28 mouse cellular contexts compared by ENCODE assay signal in genomic region chr5:117541654-117542053, GRCm38 (mm10).
DNase-seq lines count a peak whose midpoint lies in the region; ATAC-seq and TF ChIP-seq lines count a peak whose summit lies in the region.
"Had no signal": no experiment of that assay in that cellular context is flagged by ENCODE, and none has a peak within 500 bp of the region (broad histone marks: within the 10 kb centered on the region; RNA-seq: fewer than 3 reads in every experiment).

No protein-coding gene starts in this region.

- peaks cover 21% of the 10 kb centered on the region for H3K4me1 ChIP-seq in hindbrain, embryonic 13.5 days (replicated peaks)
- 0 out of 2 replicates have a peak, but pooled peaks cover 9% of the 10 kb centered on the region for H3K4me1 ChIP-seq in hindbrain, embryonic 12.5 days
- H3K4me1 ChIP-seq in kidney, postnatal 0 days (replicated peaks; ENCODE audit: insufficient read depth, low read length): no peaks in the 10 kb centered on the region
- no peaks in the 10 kb centered on the region for H3K4me1 ChIP-seq in kidney, adult 2 months (ENCODE audit: control insufficient read depth, insufficient read depth, low read length)
- H3K4me1 ChIP-seq in hindbrain, postnatal 0 days (ENCODE audit: insufficient read depth, low read length): no peaks in the 10 kb centered on the region
- H3K4me1 ChIP-seq: embryonic facial prominence, embryonic 15.5 days; liver, embryonic 12.5 days had no signal

- 0 out of 2 replicates have a peak overlapping the region, but pooled peaks have one; percentile 3 for H3K27ac ChIP-seq in hindbrain, embryonic 13.5 days
- H3K27ac ChIP-seq in hindbrain, embryonic 12.5 days: no peak overlapping the region
- H3K27ac ChIP-seq in kidney, postnatal 0 days: no peak overlapping the region
- no peak overlapping the region for H3K27ac ChIP-seq in kidney, adult 2 months (ENCODE audit: insufficient read depth, low read depth, low read length)
- 0 out of 2 replicates have a peak overlapping the region, but pooled peaks have one; percentile 26 for H3K27ac ChIP-seq in hindbrain, postnatal 0 days
- H3K27ac ChIP-seq: embryonic facial prominence, embryonic 10.5 days; embryonic facial prominence, embryonic 15.5 days; heart, embryonic 13.5 days; liver, embryonic 12.5 days; neural tube, embryonic 15.5 days; stomach, postnatal 0 days had no signal

- peaks cover 12% of the 10 kb centered on the region; the same call in 1 of the 2 replicates for H3K9me3 ChIP-seq in hindbrain, embryonic 13.5 days
- H3K9me3 ChIP-seq in hindbrain, embryonic 12.5 days (replicated peaks): peaks cover 4% of the 10 kb centered on the region; the same call in 1 of the 2 replicates
- H3K9me3 ChIP-seq in kidney, postnatal 0 days (replicated peaks; ENCODE audit: low read length): no peaks in the 10 kb centered on the region
- H3K9me3 ChIP-seq in hindbrain, postnatal 0 days (ENCODE audit: low read length): no peaks in the 10 kb centered on the region
- H3K9me3 ChIP-seq: embryonic facial prominence, embryonic 10.5 days; embryonic facial prominence, embryonic 15.5 days; forebrain, embryonic 12.5 days; heart, embryonic 13.5 days; neural tube, embryonic 15.5 days had no signal

- peaks cover 12% of the 10 kb centered on the region for H3K36me3 ChIP-seq in hindbrain, embryonic 13.5 days
- no peaks in the 10 kb centered on the region for H3K36me3 ChIP-seq in hindbrain, embryonic 12.5 days
- H3K36me3 ChIP-seq in kidney, postnatal 0 days (ENCODE audit: insufficient read depth, low read length): no peaks in the 10 kb centered on the region
- H3K36me3 ChIP-seq in kidney, adult 2 months (ENCODE audit: control insufficient read depth, insufficient read depth, low read length): no peaks in the 10 kb centered on the region
- H3K36me3 ChIP-seq in hindbrain, postnatal 0 days (ENCODE audit: insufficient read depth, low read length): no peaks in the 10 kb centered on the region
- H3K36me3 ChIP-seq: embryonic facial prominence, embryonic 10.5 days; embryonic facial prominence, embryonic 15.5 days; forebrain, embryonic 12.5 days; heart, embryonic 13.5 days; liver, embryonic 12.5 days had no signal

- no peak for TF ChIP-seq POLR2A in kidney, adult 2 months (IDR thresholded peaks at IDR 0.05; ENCODE audit: low read depth, low read length)

- WGBS in hindbrain, embryonic 13.5 days: 33% methylated on average over 8 of the region's 8 CpGs
- 38% methylated on average over 8 of the region's 8 CpGs for WGBS in hindbrain, embryonic 12.5 days
- WGBS in kidney, postnatal 0 days: 9% methylated on average over 8 of the region's 8 CpGs
- 32% methylated on average over 8 of the region's 8 CpGs for WGBS in kidney, adult 2 months
- 49% methylated on average over 8 of the region's 8 CpGs for WGBS in hindbrain, postnatal 0 days

- no peak overlapping the region for H3K4me2 ChIP-seq in hindbrain, embryonic 13.5 days
- H3K4me2 ChIP-seq in hindbrain, embryonic 12.5 days (replicated peaks): no peak overlapping the region
- no peak overlapping the region for H3K4me2 ChIP-seq in kidney, postnatal 0 days (ENCODE audit: low read length)
- no peak overlapping the region for H3K4me2 ChIP-seq in hindbrain, postnatal 0 days (ENCODE audit: low read depth, low read length)
- H3K4me2 ChIP-seq: embryonic facial prominence, embryonic 15.5 days; forebrain, embryonic 12.5 days; heart, embryonic 13.5 days; liver, embryonic 12.5 days; neural tube, embryonic 15.5 days had no signal

- peak; percentile 72 for DNase-seq in kidney, postnatal 0 days (ENCODE audit: low spot score)
- DNase-seq in kidney, adult 2 months: no peak
- peak; percentile 9 for DNase-seq in Muller cell, postnatal 12 days (ENCODE audit: inconsistent ontology term)
- DNase-seq in hindbrain, postnatal 0 days (ENCODE audit: low spot score): peak; percentile 30
- no peak for DNase-seq in gastrocnemius, postnatal 4 days (ENCODE audit: low spot score in 2 of 2)
- DNase-seq: adrenal gland, postnatal 36 days; cerebellum, adult 9-10 months; cerebellum, postnatal 36 days; forebrain, postnatal 0 days; heart, postnatal 10 days; kidney, adult 18-20 months; layer of hippocampus, postnatal 36 days; left cerebral cortex, postnatal 4 days; liver, postnatal 0 days; lung, postnatal 36 days; right cerebral cortex, adult 18-20 months; thymus, adult 18-20 months; thymus, postnatal 25 days had no signal

- TF ChIP-seq CTCF in kidney, postnatal 0 days (IDR thresholded peaks at IDR 0.05; ENCODE audit: low read depth): no peak
- no peak for TF ChIP-seq CTCF in kidney, adult 2 months (conservative IDR thresholded peaks at IDR 0.05; ENCODE audit: insufficient read depth, insufficient read length, low read depth, low read length)
- no peak for TF ChIP-seq CTCF in hindbrain, postnatal 0 days (IDR thresholded peaks at IDR 0.05; ENCODE audit: low read depth)

- no peak overlapping the region for H3K9ac ChIP-seq in hindbrain, embryonic 13.5 days
- H3K9ac ChIP-seq in hindbrain, embryonic 12.5 days: no peak overlapping the region
- no peak overlapping the region for H3K9ac ChIP-seq in kidney, postnatal 0 days (ENCODE audit: low read depth, low read length)
- no peak overlapping the region for H3K9ac ChIP-seq in hindbrain, postnatal 0 days (replicated peaks; ENCODE audit: low read length)
- H3K9ac ChIP-seq: embryonic facial prominence, embryonic 15.5 days; forebrain, embryonic 12.5 days; forebrain, postnatal 0 days; heart, embryonic 13.5 days; liver, embryonic 12.5 days; liver, postnatal 0 days; neural tube, embryonic 15.5 days had no signal

- H3K4me3 ChIP-seq in hindbrain, embryonic 13.5 days: no peak overlapping the region
- H3K4me3 ChIP-seq in hindbrain, embryonic 12.5 days: no peak overlapping the region
- no peak overlapping the region for H3K4me3 ChIP-seq in kidney, postnatal 0 days (replicated peaks; ENCODE audit: low read depth, low read length)
- H3K4me3 ChIP-seq in kidney, adult 2 months (ENCODE audit: insufficient read depth, low read depth, low read length): no peak overlapping the region
- no peak overlapping the region for H3K4me3 ChIP-seq in hindbrain, postnatal 0 days (ENCODE audit: low read length)
- H3K4me3 ChIP-seq: embryonic facial prominence, embryonic 10.5 days; embryonic facial prominence, embryonic 15.5 days; forebrain, embryonic 12.5 days; heart, embryonic 13.5 days; liver, embryonic 12.5 days; neural tube, embryonic 15.5 days had no signal

- no peak; the same call in 1 of the 2 replicates for ATAC-seq in hindbrain, embryonic 13.5 days (ENCODE audit: low FRiP score)
- no peak for ATAC-seq in hindbrain, embryonic 12.5 days (ENCODE audit: low FRiP score)
- no peak; the same call in 1 of the 2 replicates for ATAC-seq in kidney, postnatal 0 days (replicated peaks; ENCODE audit: low FRiP score, low read depth)
- ATAC-seq in hindbrain, postnatal 0 days: no peak
- ATAC-seq: CD4-positive, CD25-positive, alpha-beta regulatory T cell, adult 4 months; forebrain, postnatal 0 days; liver, embryonic 12.5 days; liver, postnatal 0 days had no signal

- H3K27me3 ChIP-seq in hindbrain, embryonic 13.5 days: no peaks in the 10 kb centered on the region
- no peaks in the 10 kb centered on the region for H3K27me3 ChIP-seq in hindbrain, embryonic 12.5 days
- H3K27me3 ChIP-seq in kidney, postnatal 0 days (ENCODE audit: insufficient read depth, low read length): no peaks in the 10 kb centered on the region
- no peaks in the 10 kb centered on the region for H3K27me3 ChIP-seq in kidney, adult 2 months (replicated peaks; ENCODE audit: control insufficient read depth, insufficient read depth, low read length)
- H3K27me3 ChIP-seq in hindbrain, postnatal 0 days (ENCODE audit: insufficient read depth, low read length): no peaks in the 10 kb centered on the region
- H3K27me3 ChIP-seq: embryonic facial prominence, embryonic 15.5 days; forebrain, embryonic 12.5 days; heart, embryonic 13.5 days; liver, embryonic 12.5 days; neural tube, embryonic 15.5 days had no signal

Comparison
In these comparisons a context has a peak if more than half of its experiments do, and no peak if none do; other contexts are left out.
1. H3K27ac ChIP-seq: peak in hindbrain, embryonic 13.5 days (single experiment) and hindbrain, postnatal 0 days (single experiment); none in hindbrain, embryonic 12.5 days (single experiment), kidney, postnatal 0 days (single experiment) and kidney, adult 2 months (single experiment).
2. DNase-seq: peak in kidney, postnatal 0 days (single experiment), Muller cell, postnatal 12 days (single experiment) and hindbrain, postnatal 0 days (single experiment); none in kidney, adult 2 months (single experiment) and gastrocnemius, postnatal 4 days (0 of 2).